In genomic region chr17:80654323-80654722, GRCm38 (mm10) we compare ENCODE assay signal across 20 mouse cellular contexts.
DNase-seq lines count a peak whose midpoint lies in the region; ATAC-seq and TF ChIP-seq lines count a peak whose summit lies in the region.
"Had no signal": no experiment of that assay in that cellular context is flagged by ENCODE, and none has a peak within 500 bp of the region (broad histone marks: within the 10 kb centered on the region; RNA-seq: fewer than 3 reads in every experiment).

No protein-coding gene starts in this region.

- peaks cover 9% of the 10 kb centered on the region; the same call in 1 of the 2 replicates for H3K4me1 ChIP-seq in lung, embryonic 15.5 days
- no peaks in the 10 kb centered on the region for H3K4me1 ChIP-seq in lung, postnatal 0 days (ENCODE audit: insufficient read depth, low read depth, low read length)
- H3K4me1 ChIP-seq: embryonic facial prominence, embryonic 12.5 days; forebrain, embryonic 13.5 days; forebrain, embryonic 15.5 days had no signal

- no peak for TF ChIP-seq CTCF in lung, postnatal 0 days (IDR thresholded peaks at IDR 0.05)

- H3K4me2 ChIP-seq in lung, embryonic 15.5 days = no peak overlapping the region
- H3K4me2 ChIP-seq in lung, postnatal 0 days (replicated peaks; ENCODE audit: low read depth, low read length) = no peak overlapping the region
- H3K4me2 ChIP-seq: embryonic facial prominence, embryonic 12.5 days; forebrain, embryonic 13.5 days; forebrain, embryonic 15.5 days had no signal

- TF ChIP-seq EP300 in lung, postnatal 0 days (IDR thresholded peaks at IDR 0.05) = no peak

- H3K9me3 ChIP-seq in lung, embryonic 15.5 days = no peaks in the 10 kb centered on the region
- no peaks in the 10 kb centered on the region for H3K9me3 ChIP-seq in lung, postnatal 0 days (ENCODE audit: low read length)
- H3K9me3 ChIP-seq: embryonic facial prominence, embryonic 10.5 days; embryonic facial prominence, embryonic 12.5 days; forebrain, embryonic 13.5 days; forebrain, embryonic 15.5 days had no signal

- no peak overlapping the region for H3K4me3 ChIP-seq in lung, embryonic 15.5 days
- no peak overlapping the region for H3K4me3 ChIP-seq in lung, postnatal 0 days (ENCODE audit: low read depth, low read length)
- H3K4me3 ChIP-seq: embryonic facial prominence, embryonic 10.5 days; embryonic facial prominence, embryonic 12.5 days; forebrain, embryonic 13.5 days; forebrain, embryonic 15.5 days had no signal

- 55% methylated on average over 3 of the region's 3 CpGs for WGBS in lung, embryonic 15.5 days
- 50% methylated on average over 3 of the region's 3 CpGs for WGBS in lung, postnatal 0 days

- peak overlapping the region; percentile 51; the same call in 1 of the 2 replicates for H3K27ac ChIP-seq in lung, embryonic 15.5 days
- no peak overlapping the region for H3K27ac ChIP-seq in lung, postnatal 0 days (ENCODE audit: low read length)
- H3K27ac ChIP-seq: embryonic facial prominence, embryonic 10.5 days; embryonic facial prominence, embryonic 12.5 days; forebrain, embryonic 13.5 days; forebrain, embryonic 15.5 days had no signal

- no peak for ATAC-seq in lung, embryonic 15.5 days (ENCODE audit: borderline replicate concordance, extremely low read depth, low FRiP score, low TSS enrichment)
- no peak for ATAC-seq in lung, postnatal 0 days
- ATAC-seq: activated CD4-positive, CD25-positive, alpha-beta regulatory T cell, adult 4 months; forebrain, embryonic 13.5 days; forebrain, embryonic 15.5 days; forebrain, postnatal 0 days; Patski had no signal

- no peaks in the 10 kb centered on the region for H3K27me3 ChIP-seq in lung, embryonic 15.5 days
- no peaks in the 10 kb centered on the region for H3K27me3 ChIP-seq in lung, postnatal 0 days (replicated peaks; ENCODE audit: insufficient read depth, low read length)
- H3K27me3 ChIP-seq: embryonic facial prominence, embryonic 12.5 days; forebrain, embryonic 13.5 days; forebrain, embryonic 15.5 days; Patski had no signal

- no peak for DNase-seq in lung, postnatal 14 days
- peak; percentile 53 for DNase-seq in lung, postnatal 0 days (ENCODE audit: low spot score)
- no peak for DNase-seq in lung, postnatal 4 days
- DNase-seq in layer of hippocampus, adult 11-12 months (ENCODE audit: low spot score) = no peak
- DNase-seq: adrenal gland, adult 8-10 months; adrenal gland, postnatal 14 days; adrenal gland, postnatal 36 days; cerebellum, adult 11-12 months; cerebellum, adult 2 months; cerebellum, adult 9-10 months; cerebellum, postnatal 10 days; cerebellum, postnatal 25 days; forebrain, postnatal 0 days had no signal

- no peak overlapping the region for H3K9ac ChIP-seq in lung, embryonic 15.5 days
- no peak overlapping the region for H3K9ac ChIP-seq in lung, postnatal 0 days (replicated peaks; ENCODE audit: low read depth)
- H3K9ac ChIP-seq: embryonic facial prominence, embryonic 12.5 days; forebrain, embryonic 13.5 days; forebrain, embryonic 15.5 days; forebrain, postnatal 0 days had no signal

- H3K36me3 ChIP-seq in lung, embryonic 15.5 days = peaks cover 35% of the 10 kb centered on the region
- H3K36me3 ChIP-seq in lung, postnatal 0 days (ENCODE audit: insufficient read depth, low read length) = peaks cover 20% of the 10 kb centered on the region
